Mouse (Mus musculus) cerebellum, adult 2 months (tissue): Measurements from ENCODE around the gene Thsd4.

ENCODE experiments used
- CTCF ChIP-seq: fragments of 200-500 bp; IDR thresholded peaks from 2 replicates; pipeline ENCODE4 v1.5.1; 2011; ENCODE audit warnings: low read depth, mild to moderate bottlenecking, control low read depth, low read length, moderate library complexity, borderline replicate concordance; ENCODE audit not compliant: insufficient read depth
- POLR2A ChIP-seq: fragments of 200-500 bp; IDR thresholded peaks from 2 replicates; pipeline ENCODE4 v1.6.1; 2011; ENCODE audit warnings: low read length, control low read depth, borderline replicate concordance; ENCODE audit not compliant: insufficient read depth

- TF ChIP-seq POLR2A (no peak), CTCF (no peak)
Measured at GRCm38 (mm10) chr9:60501504-60502179, 20.2 kb downstream of the Thsd4 start.
